In genomic region chr9:119352060-119352459, GRCm38 (mm10) we compare ENCODE assay signal across 8 mouse cellular contexts. TPM values are rescaled to one million over a fixed set of nuclear protein-coding genes. Genes with fewer than 3 reads are reported as not detected.
DNase-seq lines count a peak whose midpoint lies in the region; ATAC-seq lines count a peak whose summit lies in the region.

No protein-coding gene starts in this region.

- H3K9me3 ChIP-seq in hindbrain, embryonic 13.5 days = no peaks in the 10 kb centered on the region

- WGBS in hindbrain, embryonic 13.5 days = 24% methylated on average over 4 of the region's 4 CpGs

- peak; percentile 49; the same call in 1 of the 2 replicates for ATAC-seq in hindbrain, embryonic 13.5 days (ENCODE audit: low FRiP score)

- H3K9ac ChIP-seq in hindbrain, embryonic 13.5 days = no peak overlapping the region

- no peak overlapping the region for H3K27ac ChIP-seq in hindbrain, embryonic 13.5 days

- no peaks in the 10 kb centered on the region for H3K27me3 ChIP-seq in hindbrain, embryonic 13.5 days

- H3K4me1 ChIP-seq in hindbrain, embryonic 13.5 days (replicated peaks) = no peaks in the 10 kb centered on the region

- H3K4me2 ChIP-seq in hindbrain, embryonic 13.5 days = no peak overlapping the region

- H3K36me3 ChIP-seq in hindbrain, embryonic 13.5 days = peaks cover 39% of the 10 kb centered on the region

- peak; percentile 81 for DNase-seq in R1 (ENCODE audit: low read depth, low spot score)
- peak; percentile 68 for DNase-seq in cerebellum, adult 9-10 months
- peak; percentile 55 to 65 for DNase-seq in frontal cortex, postnatal 36 days (ENCODE audit: low spot score in 2 of 2)
- DNase-seq in layer of hippocampus, postnatal 14 days (ENCODE audit: low spot score in 2 of 2) = peak; percentile 48 to 55
- peak; percentile 79 for DNase-seq in lung, postnatal 25 days (ENCODE audit: low spot score)
- DNase-seq in right cerebral cortex, adult 2 months (ENCODE audit: low spot score in 2 of 2) = peak; percentile 56 to 64
- DNase-seq in urinary bladder, adult 18-20 months (ENCODE audit: low spot score in 2 of 2) = peak; percentile 42 to 48

- H3K4me3 ChIP-seq in hindbrain, embryonic 13.5 days = no peak overlapping the region

RNA-seq across cellular contexts. Expression of gene Xylb, which starts 5.1 kb away (rescaled TPM):
- polyA plus RNA-seq in hindbrain, embryonic 13.5 days (2015; fragmentation: Nextera tagmentation; extraction: Ambion mirVana) = 2.4 and 2.5 TPM in 2 replicates
- 1 to 10 TPM; 4.2 to 5.6 TPM for total RNA-seq in layer of hippocampus, postnatal 14 days (2021)

RNA-seq across cellular contexts. Expression of gene Myd88, which starts 10.8 kb away (rescaled TPM):
- 6.1 and 6.2 TPM in 2 replicates for polyA plus RNA-seq in hindbrain, embryonic 13.5 days (2015; fragmentation: Nextera tagmentation; extraction: Ambion mirVana)
- 1 to 10 TPM; 5.1 to 6.0 TPM for total RNA-seq in layer of hippocampus, postnatal 14 days (2021)

RNA-seq across cellular contexts. Expression of gene Acaa1a, which starts 12.6 kb away (rescaled TPM):
- polyA plus RNA-seq in hindbrain, embryonic 13.5 days (2015; fragmentation: Nextera tagmentation; extraction: Ambion mirVana) = 106 and 110 TPM in 2 replicates
- total RNA-seq in layer of hippocampus, postnatal 14 days (2021) = 10 to 100 TPM; 66.5 to 77.9 TPM

RNA-seq across cellular contexts. Expression of gene Slc22a14, which starts 13.3 kb away (rescaled TPM):
- polyA plus RNA-seq in hindbrain, embryonic 13.5 days (2015; fragmentation: Nextera tagmentation; extraction: Ambion mirVana) = not detected in 2 replicates
- not detected for total RNA-seq in layer of hippocampus, postnatal 14 days (2021)

RNA-seq across cellular contexts. Expression of gene Oxsr1, which starts 29.8 kb away (rescaled TPM):
- polyA plus RNA-seq in hindbrain, embryonic 13.5 days (2015; fragmentation: Nextera tagmentation; extraction: Ambion mirVana) = 11.8 and 13.0 TPM in 2 replicates
- 10 to 100 TPM; 32.0 to 33.2 TPM for total RNA-seq in layer of hippocampus, postnatal 14 days (2021)
